In the genomic region with DNA sequence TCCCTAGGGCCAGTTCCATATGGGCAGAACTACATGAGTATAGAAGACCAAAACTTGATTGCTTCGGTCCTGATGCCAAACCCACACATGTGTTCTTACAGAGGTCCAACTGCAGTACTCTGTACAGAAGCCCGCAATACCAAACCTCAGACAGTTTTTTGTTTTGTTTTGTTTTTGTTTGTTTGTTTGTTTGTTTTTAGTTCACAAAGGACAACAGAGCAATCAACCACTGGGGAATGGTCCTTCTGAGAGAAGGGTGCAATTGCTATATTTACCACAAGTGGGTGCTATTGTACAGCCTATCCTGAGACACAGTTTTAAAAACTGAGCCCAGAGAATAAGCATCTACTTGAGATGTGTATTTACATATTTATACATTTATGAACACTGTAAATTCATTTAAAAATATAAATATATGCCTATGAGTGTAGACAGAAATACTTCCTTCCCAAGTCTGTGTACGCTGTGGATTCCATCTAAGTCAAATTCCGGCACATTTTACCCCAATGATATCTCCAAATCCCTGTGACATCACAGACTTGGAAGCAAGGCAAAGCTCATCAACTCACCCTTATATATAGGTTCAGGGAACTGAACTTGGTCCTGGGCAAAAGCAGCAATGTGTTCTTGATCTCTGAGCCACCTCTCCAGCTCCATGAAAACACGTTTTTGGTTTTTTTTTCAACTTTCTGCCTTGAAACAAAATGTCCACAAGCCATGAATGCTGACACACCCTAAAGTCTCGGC, we compare ENCODE assay signal across 9 mouse cellular contexts.
A peak's percentile ranks its signal among the peaks of the same experiment; 100 is the strongest.
DNase-seq lines count a peak whose midpoint lies in the region; ATAC-seq and TF ChIP-seq lines count a peak whose summit lies in the region.
"Had no signal": no experiment of that assay in that cellular context is flagged by ENCODE, and none has a peak within 500 bp of the region (broad histone marks: within the 10 kb centered on the region; RNA-seq: fewer than 3 reads in every experiment).

No protein-coding gene starts in this region.

- DNase-seq in embryonic facial prominence, embryonic 11.5 days (ENCODE audit: low spot score) = peak; percentile 62
- DNase-seq in embryonic facial prominence, embryonic 10.5 days (ENCODE audit: low spot score) = no peak
- DNase-seq in lung, postnatal 0 days (ENCODE audit: low spot score) = peak; percentile 14
- DNase-seq in lung, postnatal 14 days = no peak
- DNase-seq in embryo, embryonic 9.5 days (ENCODE audit: extremely low spot score) = peak; percentile 27
- DNase-seq in gastrocnemius, postnatal 25 days = no peak
- DNase-seq in heart, adult 8-10 months (ENCODE audit: low spot score) = no peak

- peak; percentile 67; the same call in 1 of the 2 replicates for ATAC-seq in embryonic facial prominence, embryonic 11.5 days (replicated peaks; ENCODE audit: insufficient number of reproducible peaks, low FRiP score, low TSS enrichment, low read depth)
- ATAC-seq in lung, postnatal 0 days = no peak
- ATAC-seq in midbrain, embryonic 15.5 days (replicated peaks) = peak; percentile 65

- no peaks in the 10 kb centered on the region for H3K36me3 ChIP-seq in embryonic facial prominence, embryonic 11.5 days (replicated peaks; ENCODE audit: control insufficient read depth, insufficient read depth, low read depth, low read length)
- no peaks in the 10 kb centered on the region for H3K36me3 ChIP-seq in embryonic facial prominence, embryonic 10.5 days (replicated peaks)
- H3K36me3 ChIP-seq in lung, postnatal 0 days (ENCODE audit: insufficient read depth, low read length) = no peaks in the 10 kb centered on the region
- no peaks in the 10 kb centered on the region for H3K36me3 ChIP-seq in midbrain, embryonic 15.5 days (replicated peaks)
- H3K36me3 ChIP-seq: embryonic facial prominence, embryonic 15.5 days had no signal

- WGBS in embryonic facial prominence, embryonic 11.5 days = 65% methylated on average over 6 of the region's 6 CpGs
- 70% methylated on average over 6 of the region's 6 CpGs for WGBS in embryonic facial prominence, embryonic 10.5 days
- 53% methylated on average over 6 of the region's 6 CpGs for WGBS in lung, postnatal 0 days
- 70% methylated on average over 6 of the region's 6 CpGs for WGBS in midbrain, embryonic 15.5 days

- H3K27me3 ChIP-seq in embryonic facial prominence, embryonic 11.5 days (ENCODE audit: control insufficient read depth, insufficient read depth, low read length) = no peaks in the 10 kb centered on the region
- H3K27me3 ChIP-seq in embryonic facial prominence, embryonic 10.5 days (replicated peaks; ENCODE audit: low read depth, poor library complexity, severe bottlenecking) = no peaks in the 10 kb centered on the region
- H3K27me3 ChIP-seq in lung, postnatal 0 days (replicated peaks; ENCODE audit: insufficient read depth, low read length) = no peaks in the 10 kb centered on the region
- H3K27me3 ChIP-seq in midbrain, embryonic 15.5 days (replicated peaks) = no peaks in the 10 kb centered on the region
- H3K27me3 ChIP-seq: embryonic facial prominence, embryonic 15.5 days had no signal

- no peak overlapping the region for H3K27ac ChIP-seq in embryonic facial prominence, embryonic 11.5 days (replicated peaks; ENCODE audit: low read depth, low read length)
- H3K27ac ChIP-seq in embryonic facial prominence, embryonic 10.5 days (replicated peaks) = no peak overlapping the region
- no peak overlapping the region for H3K27ac ChIP-seq in lung, postnatal 0 days (ENCODE audit: low read length)
- no peak overlapping the region for H3K27ac ChIP-seq in midbrain, embryonic 15.5 days
- H3K27ac ChIP-seq: embryonic facial prominence, embryonic 15.5 days had no signal

- no peak overlapping the region for H3K9ac ChIP-seq in embryonic facial prominence, embryonic 11.5 days (replicated peaks; ENCODE audit: low read length)
- no peak overlapping the region for H3K9ac ChIP-seq in lung, postnatal 0 days (replicated peaks; ENCODE audit: low read depth)
- H3K9ac ChIP-seq in midbrain, embryonic 15.5 days = no peak overlapping the region
- H3K9ac ChIP-seq: embryonic facial prominence, embryonic 15.5 days had no signal

- no peak for TF ChIP-seq EP300 in lung, postnatal 0 days (IDR thresholded peaks at IDR 0.05)

- no peak overlapping the region for H3K4me2 ChIP-seq in embryonic facial prominence, embryonic 11.5 days (ENCODE audit: low read depth, low read length)
- no peak overlapping the region for H3K4me2 ChIP-seq in lung, postnatal 0 days (replicated peaks; ENCODE audit: low read depth, low read length)
- H3K4me2 ChIP-seq in midbrain, embryonic 15.5 days = no peak overlapping the region
- H3K4me2 ChIP-seq: embryonic facial prominence, embryonic 15.5 days had no signal

- H3K4me3 ChIP-seq in embryonic facial prominence, embryonic 11.5 days (ENCODE audit: low read depth, low read length) = no peak overlapping the region
- no peak overlapping the region for H3K4me3 ChIP-seq in embryonic facial prominence, embryonic 10.5 days
- H3K4me3 ChIP-seq in lung, postnatal 0 days (ENCODE audit: low read depth, low read length) = no peak overlapping the region
- H3K4me3 ChIP-seq in midbrain, embryonic 15.5 days = no peak overlapping the region
- H3K4me3 ChIP-seq: embryonic facial prominence, embryonic 15.5 days had no signal

- peak; percentile 73 for TF ChIP-seq CTCF in lung, postnatal 0 days (IDR thresholded peaks at IDR 0.05)

- no peaks in the 10 kb centered on the region for H3K9me3 ChIP-seq in embryonic facial prominence, embryonic 11.5 days (replicated peaks; ENCODE audit: control insufficient read depth, low read length)
- H3K9me3 ChIP-seq in embryonic facial prominence, embryonic 10.5 days = no peaks in the 10 kb centered on the region
- no peaks in the 10 kb centered on the region for H3K9me3 ChIP-seq in lung, postnatal 0 days (ENCODE audit: low read length)
- no peaks in the 10 kb centered on the region for H3K9me3 ChIP-seq in midbrain, embryonic 15.5 days
- H3K9me3 ChIP-seq: embryonic facial prominence, embryonic 15.5 days had no signal

- no peaks in the 10 kb centered on the region for H3K4me1 ChIP-seq in embryonic facial prominence, embryonic 11.5 days (ENCODE audit: control insufficient read depth, insufficient read depth, low read length)
- no peaks in the 10 kb centered on the region for H3K4me1 ChIP-seq in embryonic facial prominence, embryonic 10.5 days
- no peaks in the 10 kb centered on the region for H3K4me1 ChIP-seq in lung, postnatal 0 days (ENCODE audit: insufficient read depth, low read depth, low read length)
- no peaks in the 10 kb centered on the region for H3K4me1 ChIP-seq in midbrain, embryonic 15.5 days
- H3K4me1 ChIP-seq: embryonic facial prominence, embryonic 15.5 days had no signal

Comparison
In these comparisons a context has a peak if more than half of its experiments do, and no peak if none do; other contexts are left out.
1. DNase-seq: peak in embryonic facial prominence, embryonic 11.5 days (single experiment), lung, postnatal 0 days (single experiment) and embryo, embryonic 9.5 days (single experiment); none in embryonic facial prominence, embryonic 10.5 days (single experiment), lung, postnatal 14 days (single experiment), gastrocnemius, postnatal 25 days (single experiment) and heart, adult 8-10 months (single experiment).